Mouse (Mus musculus) urinary bladder, postnatal 10 days (tissue): Measurements from ENCODE around the gene 1700061G19Rik.
A peak's percentile ranks its signal among the peaks of the same experiment; 100 is the strongest.
"Not testable (repeated sequence)": the region's sequence is repeated elsewhere in the genome, so short reads cannot be mapped to it uniquely, and the experiment has no call there.

ENCODE experiments used
- DNase-seq: peaks from one replicate; pipeline ENCODE4 v3.0.0; 2022; ENCODE audit warnings: low spot score

The 1700061G19Rik gene

GRCm38 (mm10) chr17:56871767-56872166 is 3.5 kb upstream of the 1700061G19Rik start:
- DNase-seq, result no peak

GRCm38 (mm10) chr17:56872512-56872911 is 2.8 kb upstream of the 1700061G19Rik start:
- DNase-seq, result no peak

GRCm38 (mm10) chr17:56874237-56874636 is 1.0 kb upstream of the 1700061G19Rik start, which contains the start of gene Acsbg2:
Acsbg2 (minus strand) TSS chr17:56874447.
- DNase-seq, result no peak

DNA sequence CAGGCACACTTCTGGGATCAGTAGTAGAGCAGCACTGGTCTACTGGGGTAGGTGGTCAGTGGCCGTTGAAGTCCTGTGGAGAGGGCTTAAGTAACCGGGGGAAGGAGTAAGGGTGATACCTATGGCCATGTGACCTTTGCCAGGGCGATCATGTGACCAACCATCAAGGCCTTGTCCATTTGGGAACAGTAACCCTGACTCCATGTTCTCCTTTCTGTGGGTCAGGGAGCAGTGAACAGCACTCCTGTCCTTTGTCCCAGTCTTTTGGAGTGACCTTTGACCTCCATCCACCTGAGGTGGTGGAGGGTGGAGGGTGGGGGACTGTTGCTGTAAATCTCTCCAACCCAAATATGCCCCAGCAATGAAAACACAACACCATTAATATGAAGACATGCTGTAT is 1.2 kb downstream of the 1700061G19Rik start:
- DNase-seq, result no peak

- DNase-seq, result no peak
These were observed 1.7 kb downstream of the 1700061G19Rik start for GRCm38 (mm10) chr17:56876981-56877380.

GRCm38 (mm10) chr17:56877426-56877825 is 2.1 kb downstream of the 1700061G19Rik start:
- DNase-seq, result no peak

- no peak for DNase-seq
These were observed 8.3 kb downstream of the 1700061G19Rik start for GRCm38 (mm10) chr17:56883612-56884011.

DNA sequence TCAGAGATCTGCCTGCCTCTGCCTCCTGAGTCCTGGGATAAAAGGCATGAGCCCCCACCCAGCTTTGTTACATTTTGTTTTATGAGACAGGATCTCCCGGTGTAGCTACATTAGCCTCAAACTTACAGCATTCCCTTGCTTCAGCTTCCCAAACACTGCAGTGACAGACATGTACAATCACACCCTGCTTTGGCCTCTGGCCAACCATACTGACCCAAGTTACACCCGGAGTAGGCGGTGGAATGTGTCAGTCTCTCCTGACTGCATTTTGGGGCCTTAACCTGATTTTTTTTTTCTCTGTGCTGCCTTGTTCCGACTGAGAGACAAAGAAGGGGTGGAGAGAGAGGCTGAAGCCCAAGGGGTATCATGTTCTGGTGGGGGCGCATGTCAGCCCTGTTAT is 9.1 kb downstream of the 1700061G19Rik start:
- DNase-seq, result no peak

DNA sequence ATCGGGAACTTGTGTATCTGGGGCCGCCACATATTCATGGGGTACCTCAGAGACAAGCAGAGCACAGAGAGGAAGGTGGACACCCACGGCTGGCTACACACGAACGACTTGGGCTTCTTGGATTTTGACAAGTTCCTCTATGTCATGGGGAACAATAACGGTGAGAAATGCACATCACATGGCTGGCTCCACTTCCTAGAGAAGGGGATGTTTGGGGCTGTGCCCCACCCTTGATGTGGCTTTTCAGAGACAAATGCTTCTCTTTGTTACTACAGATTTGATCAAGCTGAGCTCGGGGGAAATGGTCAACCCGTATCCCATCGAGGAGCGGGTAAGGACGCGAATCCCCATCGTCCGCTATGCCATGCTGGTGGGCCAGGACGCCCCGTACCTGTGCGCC is 9.5 kb downstream of the 1700061G19Rik start:
- DNase-seq, result no peak

GRCm38 (mm10) chr17:56888050-56888449 is 12.8 kb downstream of the 1700061G19Rik start:
- DNase-seq, result no peak

- DNase-seq, result no peak
These were observed 14.7 kb downstream of the 1700061G19Rik start for GRCm38 (mm10) chr17:56890018-56890417.

DNA sequence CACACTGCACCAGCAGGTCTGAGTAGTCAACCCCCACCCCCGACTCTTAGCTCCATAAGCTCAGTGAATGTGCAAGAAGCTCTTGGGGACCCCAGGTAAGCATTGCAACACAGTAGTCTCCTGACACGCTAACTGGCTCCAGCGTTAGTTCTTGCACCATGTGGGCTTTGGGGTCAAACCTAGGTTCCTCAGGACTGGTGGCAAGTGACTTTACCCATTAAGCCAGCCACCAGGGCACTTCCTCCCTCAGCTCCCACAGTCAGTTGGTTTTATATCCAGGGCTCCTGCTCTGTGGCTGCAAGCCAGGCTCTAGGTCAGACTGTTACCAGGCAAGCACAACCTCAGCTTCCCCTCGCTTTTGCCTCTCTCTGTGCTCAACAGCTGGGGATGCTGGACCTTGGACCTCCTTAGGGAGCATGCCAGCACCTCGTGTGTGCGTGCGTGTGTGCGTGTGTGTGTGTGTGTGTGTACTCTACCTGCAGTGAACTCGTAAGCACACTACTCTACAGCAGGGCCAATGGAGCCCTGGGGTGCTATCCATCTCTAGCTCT is 20.2 kb downstream of the 1700061G19Rik start:
- no peak for DNase-seq

GRCm38 (mm10) chr17:56896513-56897129 is 21.3 kb downstream of the 1700061G19Rik start:
- DNase-seq, result no peak

- DNase-seq, result peak; percentile 53
These were observed 22.4 kb downstream of the 1700061G19Rik start for GRCm38 (mm10) chr17:56897630-56898195.

DNA sequence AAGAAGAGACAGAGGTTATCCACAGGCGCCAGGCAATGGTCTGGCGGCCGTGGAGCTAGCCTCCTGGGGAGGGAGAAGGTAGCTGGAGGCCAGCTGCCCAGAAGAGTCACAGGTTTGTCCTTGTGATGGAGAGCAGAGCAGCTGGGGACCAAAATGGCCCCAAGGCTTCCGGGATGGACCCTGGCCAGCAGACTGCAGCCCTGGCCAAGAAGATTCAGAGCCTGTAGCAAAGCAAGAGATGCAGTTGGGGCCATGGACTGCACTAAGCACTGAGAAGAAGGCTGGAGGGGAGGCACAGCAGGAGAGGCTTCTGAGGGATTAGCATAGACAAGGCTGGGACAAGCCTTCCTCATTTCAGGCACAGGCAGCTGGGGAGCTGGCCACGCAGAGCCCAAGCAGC is 27.4 kb downstream of the 1700061G19Rik start:
- DNase-seq, result no peak

- no peak for DNase-seq
These were observed 30.9 kb downstream of the 1700061G19Rik start for GRCm38 (mm10) chr17:56906166-56906565.

DNA sequence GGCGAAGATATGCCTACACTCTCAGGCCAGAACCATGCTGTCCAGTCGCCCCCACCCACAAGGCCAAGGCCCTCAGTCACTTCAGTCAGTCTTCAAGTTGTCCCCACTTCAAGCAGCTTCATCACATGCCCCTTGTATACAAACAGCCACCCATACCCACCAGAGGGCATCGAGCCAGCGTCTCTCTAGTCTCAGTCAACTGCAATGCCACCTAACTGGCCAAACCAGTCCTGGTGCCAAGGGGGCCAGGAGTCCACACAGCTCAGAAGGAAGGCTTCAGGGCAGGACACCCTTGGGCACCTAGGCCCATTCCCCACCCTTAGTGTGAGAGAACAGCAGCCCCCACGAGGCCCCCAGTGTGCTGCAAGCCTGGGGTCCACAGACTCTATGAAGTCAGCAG is 31.8 kb downstream of the 1700061G19Rik start:
- peak; percentile 36 for DNase-seq

DNA sequence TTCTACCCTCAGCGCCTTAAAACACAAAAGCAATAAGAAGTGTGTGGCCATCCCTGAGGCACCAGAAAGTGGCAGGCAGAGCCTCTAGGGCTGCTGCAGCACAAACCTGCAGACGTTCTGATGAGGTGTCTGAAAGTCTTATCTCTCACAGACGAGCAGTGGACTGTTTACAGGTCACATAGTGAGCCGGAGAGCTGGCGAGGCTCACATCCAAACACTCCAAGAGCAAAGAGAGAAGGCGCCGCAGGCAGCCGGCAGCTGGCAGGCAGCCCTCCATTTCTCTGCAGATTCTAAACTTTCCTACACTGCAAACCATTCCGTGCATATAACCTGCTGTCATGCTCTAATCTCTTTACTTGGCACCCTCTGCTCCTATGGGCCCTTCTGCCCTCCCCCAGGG is 32.6 kb downstream of the 1700061G19Rik start:
- no peak for DNase-seq

DNA sequence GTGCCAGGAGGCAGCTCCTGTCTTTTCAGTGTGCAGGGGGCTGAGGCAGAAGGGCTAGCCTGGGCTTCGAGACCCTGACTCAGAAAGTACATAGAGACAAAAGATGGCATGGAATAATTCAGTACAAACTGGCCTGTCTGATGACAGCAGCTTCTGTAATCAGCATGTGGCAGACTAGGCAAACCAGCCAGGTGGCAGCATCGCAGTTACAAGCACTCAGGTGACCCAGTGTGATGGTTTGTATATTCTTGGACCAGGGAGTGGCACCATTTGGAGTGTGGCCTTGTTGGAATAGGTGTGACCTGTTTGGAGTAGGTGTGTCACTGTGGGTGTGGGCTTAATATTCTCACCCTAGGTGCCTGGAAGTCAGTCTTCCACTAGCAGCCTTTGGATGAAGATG is 34.5 kb downstream of the 1700061G19Rik start:
- not testable (repeated sequence) for DNase-seq

GRCm38 (mm10) chr17:56913023-56913422 is 37.7 kb downstream of the 1700061G19Rik start:
- no peak for DNase-seq

- DNase-seq, result no peak
These were observed 38.2 kb downstream of the 1700061G19Rik start for GRCm38 (mm10) chr17:56913444-56913843.

DNA sequence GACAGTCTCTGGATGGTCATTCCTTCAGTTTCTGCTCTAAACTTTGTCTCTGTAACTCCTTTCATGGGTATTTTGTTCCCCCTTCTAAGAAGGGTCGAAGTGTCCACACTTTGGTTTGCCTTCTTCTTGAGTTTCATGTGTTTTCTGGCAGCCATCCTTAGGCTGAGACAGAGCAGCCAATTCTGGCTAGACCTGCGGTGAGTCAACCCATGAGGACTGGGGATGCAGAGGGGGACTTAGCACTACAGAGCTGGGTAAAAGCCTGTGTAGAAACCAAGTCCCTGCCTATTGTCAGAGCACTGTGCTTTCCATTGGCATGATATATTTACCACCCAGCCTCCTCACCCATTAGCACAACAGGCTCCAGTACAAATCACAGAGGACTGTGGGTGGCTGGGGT is 41.9 kb downstream of the 1700061G19Rik start:
- no peak for DNase-seq

DNA sequence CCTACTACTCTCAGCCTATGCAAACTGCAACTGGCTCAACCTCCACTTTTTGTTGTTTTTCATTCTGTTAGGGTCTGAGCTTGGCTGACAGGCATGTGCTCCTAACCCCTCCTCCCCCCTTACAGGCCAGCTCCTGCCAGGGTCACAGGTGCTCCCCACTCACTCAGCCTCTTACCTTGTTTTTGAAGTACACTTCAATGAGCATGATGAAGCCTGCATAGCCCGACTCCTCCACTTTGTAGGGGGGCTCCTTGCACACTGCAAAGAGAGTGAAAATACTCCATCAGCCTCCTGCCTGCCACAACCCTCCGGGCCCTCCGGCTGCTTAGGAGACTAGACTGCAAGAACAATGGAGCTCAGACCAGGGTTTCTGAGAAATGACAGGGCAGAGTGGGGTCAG is 44.4 kb downstream of the 1700061G19Rik start:
- no peak for DNase-seq

DNA sequence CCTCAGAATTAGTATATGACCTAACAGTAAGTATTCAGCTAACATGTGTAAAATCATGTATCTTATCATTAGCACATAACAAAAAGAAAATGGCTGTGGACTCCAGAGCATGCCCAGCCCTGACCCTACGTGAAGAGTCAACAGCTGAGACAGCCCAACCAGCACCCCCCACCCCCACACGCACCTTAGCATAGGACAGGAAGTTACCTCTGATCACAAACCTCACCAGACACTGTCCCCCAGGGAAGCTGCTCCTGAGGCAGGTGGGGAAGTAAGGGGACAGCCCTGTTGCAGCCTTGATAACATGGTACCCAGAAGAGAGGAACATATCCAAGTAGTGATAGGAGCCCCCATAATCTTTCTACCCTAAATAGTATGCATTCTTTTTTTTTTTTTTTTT is 50.7 kb downstream of the 1700061G19Rik start:
- DNase-seq, result no peak
